Comparison of ENCODE assay signal across 9 mouse cellular contexts in genomic region chr3:100973906-100974305, GRCm38 (mm10). TPM values are rescaled to one million over a fixed set of nuclear protein-coding genes. Genes with fewer than 3 reads are reported as not detected.
DNase-seq lines count a peak whose midpoint lies in the region; ATAC-seq lines count a peak whose summit lies in the region.
"Had no signal": no experiment of that assay in that cellular context is flagged by ENCODE, and none has a peak within 500 bp of the region (broad histone marks: within the 10 kb centered on the region; RNA-seq: fewer than 3 reads in every experiment).

No protein-coding gene starts in this region.

- peak; percentile 60 for DNase-seq in hindbrain, embryonic 11.5 days (ENCODE audit: low spot score)
- DNase-seq in spleen, postnatal 36 days (ENCODE audit: low spot score in 2 of 2) = peak; percentile 24 to 48
- DNase-seq in spleen, adult 12 weeks (ENCODE audit: low spot score) = no peak
- peak; percentile 82 for DNase-seq in telencephalon, adult 2 months (ENCODE audit: low read depth, low spot score)
- DNase-seq in kidney, postnatal 4 days = no peak
- no peak for DNase-seq in left cerebral cortex, adult 8-10 months (ENCODE audit: low spot score in 2 of 2)

- no peak overlapping the region for H3K4me2 ChIP-seq in hindbrain, embryonic 11.5 days (replicated peaks; ENCODE audit: low read depth, low read length)
- no peak overlapping the region for H3K4me2 ChIP-seq in hindbrain, embryonic 16.5 days (ENCODE audit: low read length)
- H3K4me2 ChIP-seq: embryonic facial prominence, embryonic 12.5 days had no signal

- 10% methylated on average over 1 of the region's 1 CpGs for WGBS in hindbrain, embryonic 11.5 days
- WGBS in hindbrain, embryonic 16.5 days = 4% methylated on average over 1 of the region's 1 CpGs

- no peak overlapping the region for H3K27ac ChIP-seq in hindbrain, embryonic 11.5 days (ENCODE audit: low read depth, low read length)
- no peak overlapping the region for H3K27ac ChIP-seq in hindbrain, embryonic 16.5 days (ENCODE audit: low read depth, low read length)
- H3K27ac ChIP-seq: embryonic facial prominence, embryonic 12.5 days had no signal

- H3K9me3 ChIP-seq in hindbrain, embryonic 11.5 days (ENCODE audit: control insufficient read depth, low read length) = no peaks in the 10 kb centered on the region
- H3K9me3 ChIP-seq in hindbrain, embryonic 16.5 days (ENCODE audit: control insufficient read depth, low read length) = no peaks in the 10 kb centered on the region
- H3K9me3 ChIP-seq: embryonic facial prominence, embryonic 12.5 days had no signal

- no peak for ATAC-seq in hindbrain, embryonic 11.5 days (ENCODE audit: low FRiP score)
- ATAC-seq in hindbrain, embryonic 16.5 days = no peak
- 0 out of 2 replicates have a peak, but pooled peaks have one; percentile 19 for ATAC-seq in common myeloid progenitor, adult 5-6 weeks (replicated peaks; ENCODE audit: low read depth, poor library complexity, severe bottlenecking)

- H3K27me3 ChIP-seq in hindbrain, embryonic 11.5 days (ENCODE audit: control insufficient read depth, insufficient read depth, low read length) = no peaks in the 10 kb centered on the region
- H3K27me3 ChIP-seq in hindbrain, embryonic 16.5 days (replicated peaks; ENCODE audit: control insufficient read depth, insufficient read depth, low read length) = no peaks in the 10 kb centered on the region
- H3K27me3 ChIP-seq: embryonic facial prominence, embryonic 12.5 days had no signal

- H3K36me3 ChIP-seq in hindbrain, embryonic 11.5 days (ENCODE audit: control insufficient read depth, insufficient read depth, low read length) = no peaks in the 10 kb centered on the region
- no peaks in the 10 kb centered on the region for H3K36me3 ChIP-seq in hindbrain, embryonic 16.5 days (ENCODE audit: control insufficient read depth, insufficient read depth, low read length)
- H3K36me3 ChIP-seq: embryonic facial prominence, embryonic 12.5 days had no signal

- H3K9ac ChIP-seq in hindbrain, embryonic 11.5 days (ENCODE audit: low read depth, low read length) = no peak overlapping the region
- no peak overlapping the region for H3K9ac ChIP-seq in hindbrain, embryonic 16.5 days (ENCODE audit: low read depth, low read length)
- H3K9ac ChIP-seq: embryonic facial prominence, embryonic 12.5 days had no signal

- H3K4me1 ChIP-seq in hindbrain, embryonic 11.5 days (replicated peaks; ENCODE audit: control insufficient read depth, insufficient read depth, low read length) = no peaks in the 10 kb centered on the region
- H3K4me1 ChIP-seq in hindbrain, embryonic 16.5 days (ENCODE audit: control insufficient read depth, insufficient read depth, low read depth, low read length) = peaks cover 5% of the 10 kb centered on the region

- no peak overlapping the region for H3K4me3 ChIP-seq in hindbrain, embryonic 11.5 days (ENCODE audit: low read depth, low read length)
- H3K4me3 ChIP-seq in hindbrain, embryonic 16.5 days (ENCODE audit: low read length) = no peak overlapping the region
- H3K4me3 ChIP-seq: embryonic facial prominence, embryonic 12.5 days had no signal

RNA-seq across cellular contexts. Expression of gene Ttf2, which starts 4.4 kb away (rescaled TPM):
- polyA plus RNA-seq in hindbrain, embryonic 11.5 days (2014; fragmentation: Nextera tagmentation; extraction: Ambion mirVana) = 19.5 and 22.4 TPM in 2 replicates
- 3.6 and 4.8 TPM in 2 replicates for polyA plus RNA-seq in hindbrain, embryonic 16.5 days (2015; fragmentation: Nextera tagmentation; extraction: Ambion mirVana)
- 32.6 and 35.4 TPM in 2 replicates for total RNA-seq in common myeloid progenitor, adult 5-6 weeks (2017)
- 1 to 10 TPM; 1.1 to 1.5 (median 1.3) TPM for total RNA-seq in left cerebral cortex, adult 8-10 months (2022)

RNA-seq across cellular contexts. Expression of gene Trim45, which starts 51.9 kb away (rescaled TPM):
- 3.4 and 3.8 TPM in 2 replicates for polyA plus RNA-seq in hindbrain, embryonic 11.5 days (2014; fragmentation: Nextera tagmentation; extraction: Ambion mirVana)
- polyA plus RNA-seq in hindbrain, embryonic 16.5 days (2015; fragmentation: Nextera tagmentation; extraction: Ambion mirVana) = 7.6 and 8.7 TPM in 2 replicates
- 6.2 and 7.6 TPM in 2 replicates for total RNA-seq in common myeloid progenitor, adult 5-6 weeks (2017)
- total RNA-seq in left cerebral cortex, adult 8-10 months (2022) = 10 to 100 TPM; 10.4 to 15.0 (median 11.7) TPM

RNA-seq across cellular contexts. Expression of gene Cd101, which starts 55.5 kb away (rescaled TPM):
- 0.05 TPM in 1 of 2 replicates, not detected in the other for polyA plus RNA-seq in hindbrain, embryonic 11.5 days (2014; fragmentation: Nextera tagmentation; extraction: Ambion mirVana)
- polyA plus RNA-seq in hindbrain, embryonic 16.5 days (2015; fragmentation: Nextera tagmentation; extraction: Ambion mirVana) = 0.06 and 0.08 TPM in 2 replicates
- total RNA-seq in common myeloid progenitor, adult 5-6 weeks (2017) = 0.15 TPM in 1 of 2 replicates, not detected in the other
- 1 to 10 TPM in 2 of 4 experiments, under 1 TPM in 2; 0.48 to 1.4 (median 0.92) TPM for total RNA-seq in left cerebral cortex, adult 8-10 months (2022)

Comparison
In these comparisons a context has a peak if more than half of its experiments do, and no peak if none do; other contexts are left out.
1. DNase-seq: peak in hindbrain, embryonic 11.5 days (single experiment), spleen, postnatal 36 days (2 of 2) and telencephalon, adult 2 months (single experiment); none in spleen, adult 12 weeks (single experiment), kidney, postnatal 4 days (0 of 2) and left cerebral cortex, adult 8-10 months (0 of 2).
2. RNA of gene Ttf2, which starts 4.4 kb away (total RNA-seq): 32.6 to 35.4 TPM in common myeloid progenitor, adult 5-6 weeks; 1.1 to 1.5 TPM in left cerebral cortex, adult 8-10 months; every median in the first group is over 10 times any median in the second.